Mouse (Mus musculus) macrophage (primary cell): ENCODE measurements around the gene Ccl11. TPM values are rescaled to one million over a fixed set of nuclear protein-coding genes. Genes with fewer than 3 reads are reported as not detected.

Source experiments
- H3K27ac ChIP-seq: fragments of 350-480 bp; formaldehyde crosslinking; 2 replicates; pipeline ENCODE4 v1.9.0; 2021
- H3K36me3 ChIP-seq: fragments of 350-480 bp; formaldehyde crosslinking; 2 replicates; pipeline ENCODE4 v1.9.0; 2021; ENCODE audit errors: inconsistent target
- H3K4me3 ChIP-seq: fragments of 350-480 bp; formaldehyde crosslinking; 2 replicates; pipeline ENCODE4 v1.9.0; 2021; ENCODE audit errors: inconsistent target
- H3K79me2 ChIP-seq: fragments of 350-480 bp; formaldehyde crosslinking; 2 replicates; pipeline ENCODE4 v1.9.0; 2021; ENCODE audit errors: inconsistent target
- WGBS: methylation state at CpG from one replicate; pipeline ENCODE4 v1.1.7; 2026; ENCODE audit warnings: inconsistent platforms; ENCODE audit not compliant: missing documents; 5-methylcytosine and 5-hydroxymethylcytosine counted together
- polyA plus RNA-seq: library from polyadenylated mRNA; stranded (reverse); fragments of 250-400 nt; gene quantifications from 3 replicates; pipeline ENCODE4 v1.2.4, GENCODE M21; 2018; ENCODE audit warnings: inconsistent platforms

Gene Ccl11
- polyA plus RNA-seq, 1 experiment from 2014 or later: not detected

DNA sequence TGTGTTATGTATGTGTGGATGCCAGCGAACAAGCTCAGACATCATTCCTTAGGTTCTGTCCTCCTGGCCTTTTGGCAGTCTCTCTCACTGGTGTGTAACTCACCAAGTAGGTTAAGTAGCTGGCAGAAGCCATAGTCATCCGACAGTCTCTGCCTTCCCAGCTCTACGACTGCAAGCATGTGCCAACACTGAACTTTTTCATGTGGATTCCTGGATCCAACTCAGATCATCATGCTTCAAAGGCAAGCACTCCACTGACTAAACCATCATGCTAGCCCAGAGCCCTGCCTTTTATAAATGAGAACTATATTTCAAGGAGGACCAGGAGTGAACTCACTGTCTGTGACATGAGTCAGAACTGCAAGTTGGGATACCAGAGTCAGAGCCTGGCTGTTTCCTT lies 16.1 kb downstream of the Ccl11 start:
- H3K4me3 ChIP-seq: no peak overlapping the region
- no peaks in the 10 kb centered on the region for H3K36me3 ChIP-seq
- H3K79me2 ChIP-seq: no peaks in the 10 kb centered on the region
- H3K27ac ChIP-seq: no peak overlapping the region
- WGBS: 93% methylated on average over 3 of the region's 3 CpGs

DNA sequence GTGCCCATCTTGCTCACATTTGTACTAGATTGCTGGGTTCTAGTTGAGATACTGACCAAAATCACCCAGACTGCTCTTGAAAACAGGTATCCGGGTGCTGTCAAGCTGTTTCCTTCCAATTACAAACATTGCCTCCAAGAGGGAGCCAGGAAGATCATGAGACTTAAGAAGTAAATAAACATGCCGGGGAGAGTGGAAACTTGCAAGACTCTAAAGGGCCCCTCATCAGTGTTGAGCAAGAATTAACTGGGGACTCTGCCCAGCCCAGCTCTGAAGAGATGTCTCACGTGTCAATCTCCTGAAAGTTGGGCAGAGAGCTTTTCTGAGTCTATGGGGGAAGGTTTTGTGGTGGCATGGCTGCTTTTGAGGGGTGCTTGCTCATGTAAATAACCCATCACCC lies 19.4 kb downstream of the Ccl11 start:
- Histone ChIP-seq H3K79me2 (no peaks in the 10 kb centered on the region), H3K27ac (no peak overlapping the region), H3K4me3 (no peak overlapping the region), H3K36me3 (no peaks in the 10 kb centered on the region)
- WGBS: 63% methylated on average over 3 of the region's 3 CpGs

DNA sequence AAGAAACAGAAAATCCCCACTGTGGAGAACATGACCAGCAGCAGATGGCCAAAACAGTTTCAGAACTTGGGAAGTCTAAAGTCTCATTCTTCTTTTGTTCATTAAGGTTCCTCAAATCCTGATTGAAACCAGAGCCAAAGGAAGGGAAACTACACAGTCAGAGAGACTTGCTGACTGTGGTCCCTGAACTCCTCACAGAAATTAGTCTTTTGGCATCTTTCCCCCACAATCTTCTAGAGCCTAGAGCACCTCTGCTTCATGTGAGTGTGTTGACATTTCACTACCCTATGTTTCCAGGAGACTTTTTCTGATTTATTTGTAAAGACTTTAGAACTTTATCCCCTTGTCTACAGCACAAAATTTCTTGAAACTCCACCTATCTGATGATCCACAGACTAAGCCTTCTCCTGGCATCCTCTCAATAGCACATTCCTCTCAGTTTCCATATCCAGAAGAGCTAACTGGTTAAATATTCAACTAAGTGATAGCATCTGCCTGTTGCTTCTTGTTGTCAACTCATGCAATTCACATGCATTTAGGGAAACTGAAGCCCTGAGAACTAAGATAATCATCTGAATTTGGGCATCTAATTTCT lies 20.6 kb downstream of the Ccl11 start:
- no peaks in the 10 kb centered on the region for H3K36me3 ChIP-seq
- H3K4me3 ChIP-seq: no peak overlapping the region
- no peak overlapping the region for H3K27ac ChIP-seq
- no peaks in the 10 kb centered on the region for H3K79me2 ChIP-seq

DNA sequence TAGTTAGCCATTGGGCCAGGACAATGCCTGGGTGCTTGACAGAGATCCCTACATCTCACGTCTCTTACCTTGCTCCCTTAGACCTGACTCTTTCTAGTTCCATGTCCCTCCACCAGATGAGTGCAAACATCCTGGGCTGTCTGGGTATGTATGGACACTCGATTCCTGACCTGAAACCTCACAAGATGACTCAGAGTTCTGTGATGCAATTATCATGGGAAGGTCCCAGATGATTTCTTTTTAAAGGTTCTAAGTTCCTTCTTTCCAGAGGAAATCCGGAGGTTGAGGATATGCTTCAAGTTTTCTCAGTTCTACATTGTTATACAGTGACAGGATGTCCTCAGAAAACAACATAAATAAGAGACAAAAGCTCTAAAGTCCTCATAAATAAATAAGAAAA lies 23.2 kb downstream of the Ccl11 start:
- H3K4me3 ChIP-seq: no peak overlapping the region
- H3K79me2 ChIP-seq: no peaks in the 10 kb centered on the region
- H3K27ac ChIP-seq: no peak overlapping the region
- 62% methylated on average over 3 of the region's 3 CpGs for WGBS
- H3K36me3 ChIP-seq: no peaks in the 10 kb centered on the region

- H3K27ac ChIP-seq: no peak overlapping the region
- WGBS: 100% methylated on average over 2 of the region's 3 CpGs
- no peaks in the 10 kb centered on the region for H3K79me2 ChIP-seq
- no peak overlapping the region for H3K4me3 ChIP-seq
- no peaks in the 10 kb centered on the region for H3K36me3 ChIP-seq
Measured at GRCm38 (mm10) chr11:82084360-82084759, 26.7 kb downstream of the Ccl11 start.

DNA sequence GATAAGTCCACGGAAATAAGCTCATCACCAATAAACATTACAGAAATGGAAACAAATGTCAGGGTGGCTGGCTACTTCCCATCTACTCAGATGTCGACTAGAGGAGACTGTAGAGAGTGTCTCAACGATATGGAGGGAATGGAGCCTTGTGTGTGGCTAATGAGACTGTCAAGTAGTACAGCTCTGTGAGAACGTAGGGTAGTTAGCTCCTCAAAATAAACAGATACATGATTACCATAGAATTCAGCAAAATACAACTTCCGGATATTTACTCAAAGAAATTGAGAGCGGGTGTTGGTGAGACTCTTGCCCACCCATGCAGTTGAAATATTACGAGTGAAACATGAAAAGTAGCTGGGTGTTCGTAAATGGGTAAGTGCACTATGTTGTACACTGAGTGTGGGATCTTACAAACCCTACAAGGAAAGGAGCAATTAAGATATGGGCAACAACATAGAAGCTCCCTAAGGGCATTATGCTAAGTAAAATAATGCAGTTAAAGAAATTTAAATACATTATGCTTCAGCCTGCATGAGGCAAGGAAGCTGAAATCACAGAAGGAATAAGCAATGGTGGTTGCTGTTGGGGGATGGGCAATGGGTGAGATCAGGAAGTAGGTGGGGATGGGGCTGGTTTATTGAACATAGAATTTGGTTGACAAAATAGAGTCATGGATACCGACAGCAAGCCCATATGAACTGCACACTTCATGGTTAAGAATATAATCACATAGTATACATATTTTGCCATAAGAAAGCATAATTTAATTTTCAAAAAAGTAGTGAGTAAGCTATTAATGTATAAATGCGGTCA lies 42.1 kb downstream of the Ccl11 start:
- Histone ChIP-seq H3K36me3 (no peaks in the 10 kb centered on the region), H3K27ac (peak overlapping the region; percentile 95), H3K4me3 (no peak overlapping the region), H3K79me2 (no peaks in the 10 kb centered on the region)
- WGBS: 85% methylated on average over 10 of the region's 10 CpGs

DNA sequence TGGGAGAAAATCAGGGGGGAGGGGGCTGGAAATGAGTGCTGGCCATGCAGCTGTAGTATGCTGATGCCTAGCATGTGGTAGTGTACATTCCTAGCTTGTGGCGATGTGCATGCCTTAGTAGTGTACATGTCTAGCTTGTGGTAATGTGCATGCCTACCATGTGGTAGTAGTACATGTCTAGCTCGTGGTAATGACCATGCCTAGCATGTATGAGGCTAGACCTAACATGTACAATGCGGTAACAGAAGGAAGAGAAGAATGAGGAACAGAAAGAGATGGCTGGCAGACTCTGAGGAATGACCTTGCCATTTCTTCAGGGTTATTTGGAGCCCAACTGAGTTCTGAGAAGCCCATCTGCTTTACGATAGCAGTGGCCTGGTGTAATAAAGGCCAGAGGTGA lies 43.5 kb downstream of the Ccl11 start:
- H3K36me3 ChIP-seq: no peaks in the 10 kb centered on the region
- WGBS: 50% methylated on average over 4 of the region's 4 CpGs
- no peaks in the 10 kb centered on the region for H3K79me2 ChIP-seq
- H3K4me3 ChIP-seq: no peak overlapping the region
- H3K27ac ChIP-seq: peak overlapping the region; percentile 95

DNA sequence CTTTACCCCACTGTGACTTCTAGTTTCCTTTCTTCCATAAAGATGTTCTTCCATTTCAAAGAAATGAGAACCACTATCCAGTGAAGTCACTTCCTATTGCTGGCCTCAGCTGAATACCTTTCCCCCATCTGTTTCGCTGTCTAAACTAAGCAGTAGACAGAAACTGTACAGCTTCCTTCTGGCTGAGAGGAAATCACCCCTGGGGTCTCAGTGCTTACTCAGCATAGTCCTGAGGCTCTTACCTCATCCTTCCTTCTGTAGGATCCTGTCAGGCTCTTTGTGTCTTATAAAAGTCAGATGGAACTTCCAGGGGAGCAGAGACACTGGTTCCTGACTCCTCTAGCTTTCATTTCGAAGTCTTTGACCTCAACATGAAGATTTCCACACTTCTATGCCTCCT lies 43.9 kb downstream of the Ccl11 start, which contains the start of gene Ccl12:
TSS of gene Ccl12 (plus strand) at position 317 of the 400 bp plus-strand sequence.
- Histone ChIP-seq H3K79me2 (no peaks in the 10 kb centered on the region), H3K36me3 (no peaks in the 10 kb centered on the region), H3K4me3 (no peak within 1 kb of the TSS), H3K27ac (peak within 1 kb of the TSS; percentile 95)
- 47% methylated on average over 2 of the region's 2 CpGs for WGBS

- Histone ChIP-seq H3K27ac (no peak overlapping the region), H3K4me3 (no peak overlapping the region), H3K36me3 (no peaks in the 10 kb centered on the region), H3K79me2 (no peaks in the 10 kb centered on the region)
Measured at GRCm38 (mm10) chr11:82109611-82110010, 52.0 kb downstream of the Ccl11 start.

- H3K4me3 ChIP-seq: no peak overlapping the region
- no peak overlapping the region for H3K27ac ChIP-seq
- no peaks in the 10 kb centered on the region for H3K79me2 ChIP-seq
- H3K36me3 ChIP-seq: no peaks in the 10 kb centered on the region
- WGBS: 90% methylated on average over 6 of the region's 6 CpGs
Measured at GRCm38 (mm10) chr11:82110372-82111248, 53.0 kb downstream of the Ccl11 start.

Other genes with a start within 250 kb of the Ccl11 start
- not detected in 3 replicates for gene 5530401A14Rik, start 197.2 kb upstream of the Ccl11 start, polyA plus RNA-seq
- gene Asic2, start 89.4 kb upstream of the Ccl11 start, polyA plus RNA-seq: not detected in 3 replicates
- 58.0 to 939 TPM (median 78.4 TPM) in 3 replicates for gene Ccl2, start 22.3 kb upstream of the Ccl11 start, polyA plus RNA-seq
- gene Gm17268, start 19.3 kb upstream of the Ccl11 start, polyA plus RNA-seq: not detected in 3 replicates
- gene Ccl7, start 12.1 kb upstream of the Ccl11 start, polyA plus RNA-seq: 66.8 to 1,194 TPM (median 74.2 TPM) in 3 replicates
- gene Ccl12, start 44.0 kb downstream of the Ccl11 start, polyA plus RNA-seq: 18.8 to 288 TPM (median 76.0 TPM) in 3 replicates
- 26.9 to 107 TPM (median 52.2 TPM) in 3 replicates for gene Ccl8, start 57.4 kb downstream of the Ccl11 start, polyA plus RNA-seq
- not detected in 3 replicates for gene Ccl1, start 247.9 kb downstream of the Ccl11 start, polyA plus RNA-seq